Mouse (Mus musculus): ENCODE data around the gene St3gal2. TPM values are rescaled to one million over a fixed set of nuclear protein-coding genes. Genes with fewer than 3 reads are reported as not detected.
"Not testable (repeated sequence)": the region's sequence is repeated elsewhere in the genome, so short reads cannot be mapped to it uniquely, and the experiment has no call there.

The St3gal2 gene
- polyA plus RNA-seq, 1 experiment from 2014 or later, result 25.9 TPM

- H3K9ac ChIP-seq (ENCODE audit: low read depth, low read length), result no peak overlapping the region
- 65% methylated on average over 2 of the region's 2 CpGs for WGBS
- peak overlapping the region; percentile 56 for H3K4me2 ChIP-seq (ENCODE audit: low read length)
Observed at GRCm38 (mm10) chr8:110902579-110902965, 17.1 kb upstream of the St3gal2 start.

DNA sequence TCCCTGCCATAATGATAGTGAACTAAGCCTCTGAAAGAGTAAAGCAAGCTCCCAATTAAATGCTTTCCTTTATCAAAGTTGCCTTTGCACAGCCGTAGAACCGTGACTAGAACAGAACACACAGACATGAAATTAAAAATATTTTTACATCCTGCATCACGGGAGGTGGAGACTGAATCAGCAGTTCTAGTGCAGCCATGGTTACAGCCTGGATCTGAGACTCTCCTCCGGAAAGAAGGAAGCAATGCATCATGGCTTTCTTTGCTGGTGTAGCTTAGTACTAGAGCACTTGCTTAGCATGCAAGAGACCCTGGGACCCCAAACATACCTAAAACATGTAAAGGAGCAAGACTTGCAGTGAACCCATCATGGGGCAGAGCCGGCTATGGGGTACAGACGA is 14.3 kb upstream of the St3gal2 start:
- ATAC-seq, result no peak
- WGBS, result 84% methylated on average over 6 of the region's 6 CpGs
- Histone ChIP-seq H3K4me2 (ENCODE audit: low read length) (no peak overlapping the region), H3K9me3 (replicated peaks; ENCODE audit: control insufficient read depth, low read length, poor library complexity, severe bottlenecking) (no peaks in the 10 kb centered on the region), H3K9ac (ENCODE audit: low read depth, low read length) (no peak overlapping the region), H3K36me3 (ENCODE audit: control insufficient read depth, insufficient read depth, low read length) (no peaks in the 10 kb centered on the region), H3K4me1 (ENCODE audit: control insufficient read depth, insufficient read depth, low read length) (peaks cover 5% of the 10 kb centered on the region), H3K4me3 (ENCODE audit: low read depth, low read length) (no peak overlapping the region), H3K27me3 (ENCODE audit: control insufficient read depth, insufficient read depth, low read depth, low read length) (no peaks in the 10 kb centered on the region), H3K27ac (ENCODE audit: low read length) (no peak overlapping the region)

More at GRCm38 (mm10) chr8:110902579-110902965, 17.1 kb upstream of the St3gal2 start:
- H3K27ac ChIP-seq (ENCODE audit: low read length), result no peak overlapping the region
- no peaks in the 10 kb centered on the region for H3K27me3 ChIP-seq (ENCODE audit: control insufficient read depth, insufficient read depth, low read depth, low read length)
- H3K4me3 ChIP-seq (ENCODE audit: low read depth, low read length), result no peak overlapping the region
- peaks cover 5% of the 10 kb centered on the region for H3K4me1 ChIP-seq (ENCODE audit: control insufficient read depth, insufficient read depth, low read length)
- no peak for ATAC-seq
- no peaks in the 10 kb centered on the region for H3K9me3 ChIP-seq (replicated peaks; ENCODE audit: control insufficient read depth, low read length, poor library complexity, severe bottlenecking)
- H3K36me3 ChIP-seq (ENCODE audit: control insufficient read depth, insufficient read depth, low read length), result 0 out of 2 replicates have a peak, but pooled peaks cover 4% of the 10 kb centered on the region

DNA sequence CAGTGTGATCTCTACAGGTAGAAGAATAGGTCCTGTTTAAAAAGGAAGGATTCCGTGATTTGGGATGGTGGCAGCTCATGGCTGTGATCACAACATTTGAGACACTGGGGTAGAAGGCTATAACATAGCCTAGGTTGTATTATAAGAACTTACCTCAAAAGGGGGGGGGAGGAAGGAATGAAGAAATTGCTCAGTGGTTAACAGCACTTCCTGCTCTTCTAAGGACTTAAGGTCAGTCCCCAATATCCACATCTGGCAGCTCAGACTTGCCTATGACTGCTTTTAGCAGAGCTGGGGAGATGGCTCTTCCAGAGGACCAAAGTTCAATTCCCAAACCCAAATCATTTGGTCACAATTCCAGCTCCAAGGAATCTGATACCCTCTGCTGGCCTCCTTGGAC is 13.0 kb upstream of the St3gal2 start:
- H3K27me3 ChIP-seq (ENCODE audit: control insufficient read depth, insufficient read depth, low read depth, low read length), result no peaks in the 10 kb centered on the region
- no peaks in the 10 kb centered on the region for H3K36me3 ChIP-seq (ENCODE audit: control insufficient read depth, insufficient read depth, low read length)
- WGBS, result 97% methylated on average over 1 of the region's 1 CpGs
- H3K4me3 ChIP-seq (ENCODE audit: low read depth, low read length), result no peak overlapping the region
- no peak overlapping the region for H3K4me2 ChIP-seq (ENCODE audit: low read length)
- peaks cover 2% of the 10 kb centered on the region for H3K4me1 ChIP-seq (ENCODE audit: control insufficient read depth, insufficient read depth, low read length)
- H3K9me3 ChIP-seq (replicated peaks; ENCODE audit: control insufficient read depth, low read length, poor library complexity, severe bottlenecking), result no peaks in the 10 kb centered on the region
- no peak overlapping the region for H3K9ac ChIP-seq (ENCODE audit: low read depth, low read length)
- no peak overlapping the region for H3K27ac ChIP-seq (ENCODE audit: low read length)
- no peak for ATAC-seq

- ATAC-seq; H3K27ac ChIP-seq (ENCODE audit: low read length); H3K36me3 ChIP-seq (ENCODE audit: control insufficient read depth, insufficient read depth, low read length); H3K27me3 ChIP-seq (ENCODE audit: control insufficient read depth, insufficient read depth, low read depth, low read length); H3K9me3 ChIP-seq (replicated peaks; ENCODE audit: control insufficient read depth, low read length, poor library complexity, severe bottlenecking); H3K4me1 ChIP-seq (ENCODE audit: control insufficient read depth, insufficient read depth, low read length); H3K4me3 ChIP-seq (ENCODE audit: low read depth, low read length); H3K4me2 ChIP-seq (ENCODE audit: low read length); H3K9ac ChIP-seq (ENCODE audit: low read depth, low read length): not testable (repeated sequence)
Observed at GRCm38 (mm10) chr8:110909850-110910249, 9.9 kb upstream of the St3gal2 start.

GRCm38 (mm10) chr8:110911576-110912570 is 7.8 kb upstream of the St3gal2 start:
- ATAC-seq, result no peak
- H3K27ac ChIP-seq (ENCODE audit: low read length), result no peak overlapping the region
- H3K9ac ChIP-seq (ENCODE audit: low read depth, low read length), result no peak overlapping the region
- no peak overlapping the region for H3K4me2 ChIP-seq (ENCODE audit: low read length)
- WGBS, result 87% methylated on average over 15 of the region's 15 CpGs
- no peaks in the 10 kb centered on the region for H3K36me3 ChIP-seq (ENCODE audit: control insufficient read depth, insufficient read depth, low read length)
- H3K9me3 ChIP-seq (replicated peaks; ENCODE audit: control insufficient read depth, low read length, poor library complexity, severe bottlenecking), result no peaks in the 10 kb centered on the region
- no peak overlapping the region for H3K4me3 ChIP-seq (ENCODE audit: low read depth, low read length)
- H3K4me1 ChIP-seq (ENCODE audit: control insufficient read depth, insufficient read depth, low read length), result no peaks in the 10 kb centered on the region
- H3K27me3 ChIP-seq (ENCODE audit: control insufficient read depth, insufficient read depth, low read depth, low read length), result no peaks in the 10 kb centered on the region

DNA sequence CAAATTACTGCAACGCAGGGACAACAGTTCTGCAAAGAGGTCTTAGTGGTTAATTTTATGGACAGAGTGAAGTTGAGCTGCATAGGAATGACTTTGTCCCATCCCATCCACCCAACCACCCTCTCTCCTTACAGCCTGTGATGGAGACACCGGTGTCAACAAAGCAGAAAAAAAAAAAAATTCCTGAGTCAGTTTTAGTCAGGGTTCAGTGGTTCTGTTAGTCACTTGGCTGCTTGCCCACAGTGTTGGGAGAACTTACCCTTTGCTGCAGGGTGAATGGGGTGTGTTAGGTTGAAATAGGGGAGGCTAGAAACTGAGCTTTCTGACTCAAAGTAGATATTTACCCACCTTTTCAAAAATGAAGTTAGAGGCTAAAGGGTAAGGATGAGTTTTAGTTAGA is 2.3 kb upstream of the St3gal2 start:
- WGBS, result 71% methylated on average over 2 of the region's 2 CpGs
- Histone ChIP-seq H3K4me2 (ENCODE audit: low read length) (no peak overlapping the region), H3K4me3 (ENCODE audit: low read depth, low read length) (no peak overlapping the region), H3K27ac (ENCODE audit: low read length) (no peak overlapping the region), H3K9ac (ENCODE audit: low read depth, low read length) (no peak overlapping the region), H3K36me3 (ENCODE audit: control insufficient read depth, insufficient read depth, low read length) (no peaks in the 10 kb centered on the region), H3K4me1 (ENCODE audit: control insufficient read depth, insufficient read depth, low read length) (peaks cover 22% of the 10 kb centered on the region), H3K27me3 (ENCODE audit: control insufficient read depth, insufficient read depth, low read depth, low read length) (no peaks in the 10 kb centered on the region), H3K9me3 (replicated peaks; ENCODE audit: control insufficient read depth, low read length, poor library complexity, severe bottlenecking) (no peaks in the 10 kb centered on the region)
- no peak for ATAC-seq

DNA sequence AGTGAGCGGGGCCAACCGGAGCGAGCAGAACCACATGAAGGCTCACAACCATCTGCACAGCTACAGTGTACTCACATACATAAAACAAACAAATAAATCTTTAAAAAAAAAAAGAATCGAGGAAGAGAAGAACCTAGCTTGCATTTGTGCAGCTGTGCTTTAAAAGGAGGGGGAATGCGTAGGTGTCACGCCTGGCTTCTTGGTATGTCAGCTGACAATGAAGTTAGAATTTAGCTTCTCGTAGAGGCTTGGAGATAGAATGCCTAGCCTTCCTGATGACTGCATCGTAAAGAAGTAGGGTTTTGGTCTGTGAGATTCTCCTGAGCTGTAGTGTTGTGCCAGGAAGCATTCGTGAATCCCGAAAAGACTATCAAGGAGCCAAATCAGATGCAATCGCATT is 1.7 kb upstream of the St3gal2 start:
- peaks cover 24% of the 10 kb centered on the region for H3K4me1 ChIP-seq (ENCODE audit: control insufficient read depth, insufficient read depth, low read length)
- no peaks in the 10 kb centered on the region for H3K27me3 ChIP-seq (ENCODE audit: control insufficient read depth, insufficient read depth, low read depth, low read length)
- H3K9ac ChIP-seq (ENCODE audit: low read depth, low read length), result no peak overlapping the region
- H3K9me3 ChIP-seq (replicated peaks; ENCODE audit: control insufficient read depth, low read length, poor library complexity, severe bottlenecking), result no peaks in the 10 kb centered on the region
- H3K27ac ChIP-seq (ENCODE audit: low read length), result no peak overlapping the region
- H3K36me3 ChIP-seq (ENCODE audit: control insufficient read depth, insufficient read depth, low read length), result no peaks in the 10 kb centered on the region
- H3K4me3 ChIP-seq (ENCODE audit: low read depth, low read length), result no peak overlapping the region
- ATAC-seq, result no peak
- WGBS, result 84% methylated on average over 11 of the region's 11 CpGs
- no peak overlapping the region for H3K4me2 ChIP-seq (ENCODE audit: low read length)

- H3K27me3 ChIP-seq (ENCODE audit: control insufficient read depth, insufficient read depth, low read depth, low read length), result no peaks in the 10 kb centered on the region
- peaks cover 24% of the 10 kb centered on the region for H3K4me1 ChIP-seq (ENCODE audit: control insufficient read depth, insufficient read depth, low read length)
- no peak overlapping the region for H3K9ac ChIP-seq (ENCODE audit: low read depth, low read length)
- WGBS, result 74% methylated on average over 8 of the region's 8 CpGs
- ATAC-seq, result no peak
- no peak overlapping the region for H3K27ac ChIP-seq (ENCODE audit: low read length)
- no peak overlapping the region for H3K4me3 ChIP-seq (ENCODE audit: low read depth, low read length)
- no peaks in the 10 kb centered on the region for H3K9me3 ChIP-seq (replicated peaks; ENCODE audit: control insufficient read depth, low read length, poor library complexity, severe bottlenecking)
- no peaks in the 10 kb centered on the region for H3K36me3 ChIP-seq (ENCODE audit: control insufficient read depth, insufficient read depth, low read length)
- H3K4me2 ChIP-seq (ENCODE audit: low read length), result no peak overlapping the region
Observed at GRCm38 (mm10) chr8:110918460-110918859, 1.3 kb upstream of the St3gal2 start.

- H3K4me2 ChIP-seq (ENCODE audit: low read length), result peak overlapping the region; percentile 96
- H3K4me3 ChIP-seq (ENCODE audit: low read depth, low read length), result peak overlapping the region; percentile 89
- peak overlapping the region; percentile 90 for H3K9ac ChIP-seq (ENCODE audit: low read depth, low read length)
- peaks cover 24% of the 10 kb centered on the region for H3K4me1 ChIP-seq (ENCODE audit: control insufficient read depth, insufficient read depth, low read length)
- no peaks in the 10 kb centered on the region for H3K36me3 ChIP-seq (ENCODE audit: control insufficient read depth, insufficient read depth, low read length)
- WGBS, result 1% methylated on average over 35 of the region's 37 CpGs
- no peaks in the 10 kb centered on the region for H3K9me3 ChIP-seq (replicated peaks; ENCODE audit: control insufficient read depth, low read length, poor library complexity, severe bottlenecking)
- H3K27ac ChIP-seq (ENCODE audit: low read length), result peak overlapping the region; percentile 83
- peak; percentile 82 for ATAC-seq
- no peaks in the 10 kb centered on the region for H3K27me3 ChIP-seq (ENCODE audit: control insufficient read depth, insufficient read depth, low read depth, low read length)
Observed at GRCm38 (mm10) chr8:110920032-110920772, 480 bp downstream of the St3gal2 start.
